Mouse (Mus musculus) frontal cortex, adult 2 months (tissue): ENCODE measurements around the gene Brd1. TPM values are rescaled to one million over a fixed set of nuclear protein-coding genes. Genes with fewer than 3 reads are reported as not detected.
"Not testable (repeated sequence)": the region's sequence is repeated elsewhere in the genome, so short reads cannot be mapped to it uniquely, and the experiment has no call there.

Source experiments
- DNase-seq, 2 experiments: peaks; one replicate each; pipeline ENCODE4 v3.0.0; 2022; ENCODE audit warnings: low spot score in 1 of 2; ENCODE audit errors: extremely low spot score in 1 of 2
- polyA plus RNA-seq: library from polyadenylated mRNA; depleted of rRNA; stranded (reverse); fragments of >200 nt; gene quantifications from 2 replicates; pipeline ENCODE4 v1.2.3, GENCODE M21; 2012

Brd1 gene
- polyA plus RNA-seq, 1 experiment: 23.5 TPM

DNA sequence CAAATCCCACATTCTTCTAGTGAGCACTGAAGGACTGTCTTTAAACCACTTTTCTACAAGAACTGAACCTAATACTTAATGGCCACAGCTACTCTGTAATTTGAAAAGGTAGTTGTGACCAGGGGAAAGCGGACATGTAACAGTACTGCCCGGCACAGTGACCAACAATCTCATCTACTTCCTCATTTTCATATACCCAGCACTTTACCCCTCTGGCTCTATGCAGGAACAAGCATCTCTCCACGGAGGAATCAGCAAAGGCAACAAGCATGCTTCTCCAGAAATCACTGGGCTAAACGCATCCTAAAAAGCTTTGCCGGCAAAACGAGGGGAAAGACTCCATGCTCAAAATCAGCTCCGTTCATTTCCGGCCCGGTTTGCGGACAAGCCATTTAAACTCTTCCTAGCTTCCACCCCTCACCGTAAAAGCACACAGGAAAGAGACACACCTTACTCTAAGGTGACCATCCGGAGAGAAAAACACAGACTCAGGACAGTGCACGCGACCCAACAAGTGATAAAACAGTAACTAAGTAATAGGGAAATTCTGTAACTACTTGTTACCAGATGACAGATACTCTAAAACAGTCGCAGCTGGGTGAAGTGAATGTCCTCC, 1.5 kb downstream of the Brd1 start:
- DNase-seq: no peak

DNA sequence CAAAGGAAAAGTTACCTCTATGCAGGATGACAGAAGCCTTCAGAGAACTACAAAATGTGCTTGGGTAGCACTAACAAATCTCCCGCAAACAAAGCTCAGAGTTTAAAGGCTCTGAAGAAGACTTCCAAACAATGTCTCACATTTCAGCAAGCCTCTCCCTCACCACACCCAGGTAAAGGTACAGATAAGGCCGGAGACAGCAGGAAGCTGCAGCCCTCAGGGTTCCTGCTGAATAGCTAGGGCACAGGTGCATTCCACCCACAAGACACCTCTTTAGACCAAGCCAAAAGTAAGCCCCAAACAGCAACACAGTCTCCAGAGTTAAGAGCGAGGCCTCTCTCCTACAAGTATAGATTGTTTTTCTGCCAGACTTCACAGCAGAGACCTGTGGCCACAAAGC, 3.3 kb downstream of the Brd1 start:
- no peak for DNase-seq

GRCm38 (mm10) chr15:88727204-88727603, 6.8 kb downstream of the Brd1 start:
- DNase-seq: no peak

DNA sequence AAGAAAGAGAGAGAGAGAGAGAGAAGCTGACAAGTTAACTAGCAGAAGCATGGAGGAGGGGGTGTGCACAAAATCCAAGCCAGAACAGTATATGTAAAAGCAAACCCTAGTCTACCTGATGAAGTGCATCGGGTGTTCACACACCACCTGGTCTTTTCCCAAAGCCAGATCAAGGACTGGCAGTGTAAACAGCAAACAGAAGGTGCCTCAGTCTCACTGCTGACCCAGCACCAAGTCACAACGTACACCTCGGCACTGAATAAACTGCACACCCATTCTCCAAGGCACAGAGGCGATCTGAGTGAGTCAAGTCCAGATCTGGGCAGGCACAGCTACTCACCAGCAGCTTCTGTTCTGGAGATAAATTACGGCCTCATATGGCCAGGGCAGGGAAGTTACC, 9.0 kb downstream of the Brd1 start:
- no peak for DNase-seq

DNA sequence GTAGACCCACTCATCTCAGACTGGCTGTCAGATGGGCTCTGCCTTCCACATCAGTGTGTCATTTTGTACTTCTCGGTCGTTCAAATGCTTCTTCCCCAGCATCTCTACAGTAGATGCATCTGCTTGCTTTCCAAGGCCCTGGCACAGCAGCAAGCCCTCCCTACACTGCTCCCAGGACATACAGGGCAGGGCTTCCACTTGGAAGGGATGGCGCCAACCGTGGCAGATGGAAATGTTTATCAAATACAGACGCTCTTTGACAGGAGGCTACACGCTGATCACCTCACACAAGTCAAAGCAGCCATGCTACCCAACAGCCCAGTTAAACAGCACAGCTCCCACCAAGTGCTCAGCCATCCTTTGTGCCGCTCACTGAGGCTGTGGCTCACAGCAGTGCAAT, 9.7 kb downstream of the Brd1 start:
- DNase-seq: no peak

GRCm38 (mm10) chr15:88723205-88723604, 10.8 kb downstream of the Brd1 start:
- no peak for DNase-seq

- DNase-seq: no peak
These were observed 16.8 kb downstream of the Brd1 start for GRCm38 (mm10) chr15:88717239-88717638.

- peak in 1 of 2 experiments; percentile 61 for DNase-seq
These were observed 17.7 kb downstream of the Brd1 start for GRCm38 (mm10) chr15:88716350-88716749.

- peak in 1 of 2 experiments; percentile 24 for DNase-seq
These were observed 19.9 kb downstream of the Brd1 start for GRCm38 (mm10) chr15:88714021-88714589.

- DNase-seq: no peak
These were observed 21.5 kb downstream of the Brd1 start for GRCm38 (mm10) chr15:88712501-88712900.

DNA sequence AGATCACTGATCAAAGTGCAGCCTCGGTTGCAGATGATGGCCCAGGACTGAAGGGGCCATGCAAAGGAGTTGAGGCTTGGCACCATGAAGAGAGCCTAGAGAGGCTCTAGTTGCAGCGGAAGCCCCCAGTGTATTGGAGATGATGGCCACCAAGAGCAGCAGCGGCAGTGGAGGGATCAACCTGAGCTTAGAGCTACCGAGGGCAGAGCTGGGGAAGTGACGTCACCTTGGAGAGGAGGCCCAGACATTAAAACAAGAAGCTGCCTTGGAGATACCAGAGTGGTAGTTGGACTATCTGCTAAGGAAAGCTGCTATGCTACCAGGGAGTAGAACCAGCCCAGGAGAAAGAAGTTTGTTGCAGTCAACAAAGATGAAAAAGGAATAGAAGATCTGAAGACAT, 24.2 kb downstream of the Brd1 start:
- no peak for DNase-seq

DNA sequence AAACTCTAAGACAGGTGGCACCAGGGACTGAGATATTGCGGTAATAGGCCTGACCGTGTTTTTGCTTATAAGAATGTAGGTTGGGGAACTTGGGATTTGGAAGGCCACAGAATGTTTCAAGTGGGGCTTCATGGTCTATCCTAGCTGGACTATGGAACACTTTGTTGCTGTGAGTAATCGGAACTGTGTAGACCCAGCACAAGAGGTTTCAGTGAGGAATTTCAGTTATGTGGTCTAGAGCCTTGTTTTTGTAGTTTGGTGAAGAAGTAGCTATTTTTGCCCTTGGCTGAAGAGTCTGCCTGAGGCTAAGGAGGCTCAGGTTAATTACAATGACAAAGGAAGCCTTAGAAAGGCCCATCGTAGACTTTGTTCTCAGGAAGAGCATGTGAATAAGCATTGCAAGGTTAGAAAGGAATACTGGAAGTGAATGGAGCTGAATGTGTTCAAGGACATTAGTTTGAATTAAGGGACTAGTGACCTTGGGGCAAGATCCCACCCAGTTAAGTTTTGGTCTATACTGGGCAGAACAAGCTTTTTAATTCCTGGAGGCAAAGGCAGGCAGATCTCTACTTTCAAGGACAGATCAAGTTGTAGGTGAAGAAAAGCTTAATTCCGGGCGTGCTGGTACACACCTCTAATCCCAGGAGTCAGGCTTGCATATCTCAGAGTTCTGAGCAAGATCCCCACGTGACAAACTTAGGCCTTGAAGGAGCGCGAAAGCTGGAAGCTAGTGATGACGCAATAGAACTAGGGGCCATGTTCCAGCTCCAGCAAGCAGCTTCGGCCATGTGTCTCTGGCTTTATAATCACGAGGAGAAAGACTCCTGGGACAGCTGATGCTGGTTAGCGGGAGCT, 25.1 kb downstream of the Brd1 start:
- DNase-seq: no peak

DNA sequence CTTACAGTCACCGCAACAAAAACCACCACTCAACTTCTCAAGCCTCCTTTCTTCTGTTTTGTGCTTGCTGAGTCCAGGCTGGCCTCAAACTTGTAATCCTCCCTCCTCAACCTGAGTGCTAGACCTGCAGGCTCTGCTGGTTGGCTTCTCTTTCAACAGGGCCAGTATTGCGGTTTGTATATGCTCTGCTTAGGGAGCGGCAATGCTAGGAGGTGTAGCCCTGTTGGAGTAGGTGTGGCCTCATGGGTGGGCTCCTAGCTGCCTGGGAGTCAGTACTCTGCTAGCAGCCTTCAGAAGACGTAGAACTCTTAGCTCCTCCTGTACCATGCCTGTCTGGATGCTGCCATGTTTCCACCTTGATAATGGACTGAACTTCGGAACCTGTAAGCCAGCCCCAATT, 25.8 kb downstream of the Brd1 start:
- DNase-seq: no peak

DNA sequence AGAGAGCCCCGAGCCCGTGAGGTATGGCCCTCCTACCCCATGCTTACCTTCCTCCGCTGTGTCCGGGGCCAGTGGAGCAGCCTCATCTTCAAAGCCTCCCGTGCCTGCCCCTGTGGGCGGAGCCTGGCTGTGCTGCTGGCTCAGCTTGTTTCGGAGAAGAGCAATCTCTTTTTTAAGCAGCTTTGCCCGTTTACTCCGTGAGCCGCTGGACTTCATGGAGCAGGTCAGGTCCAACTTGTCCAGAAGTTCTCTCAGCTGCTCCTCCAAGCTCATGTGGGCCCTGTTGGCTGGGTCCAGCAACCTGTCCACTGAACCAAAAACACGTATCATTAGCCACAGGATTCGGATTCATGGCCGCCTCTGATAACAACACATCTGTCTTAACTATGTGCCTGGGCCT, 27.0 kb downstream of the Brd1 start:
- DNase-seq: not testable (repeated sequence)

- no peak for DNase-seq
These were observed 27.7 kb downstream of the Brd1 start for GRCm38 (mm10) chr15:88706320-88706719.

GRCm38 (mm10) chr15:88704284-88704683, 29.7 kb downstream of the Brd1 start:
- DNase-seq: no peak

DNA sequence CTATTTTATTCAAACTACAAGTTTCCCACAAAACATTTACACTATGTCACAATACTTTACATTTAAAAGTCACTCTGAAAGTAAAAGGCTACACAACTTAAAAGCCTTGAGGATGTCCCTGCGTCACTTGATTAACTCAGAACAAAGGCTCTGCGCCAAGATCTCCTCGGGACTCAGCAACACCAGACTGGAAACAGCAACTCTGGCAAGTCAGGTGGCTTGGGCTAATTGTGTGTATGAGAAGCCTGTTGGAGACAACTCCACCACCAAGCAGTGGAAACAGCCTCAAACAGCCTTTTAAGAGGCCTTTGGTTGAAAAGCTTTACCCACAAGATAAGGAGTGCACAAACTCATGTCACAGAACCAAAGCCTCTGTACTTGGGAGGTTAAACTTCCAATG, 31.5 kb downstream of the Brd1 start:
- DNase-seq: no peak

DNA sequence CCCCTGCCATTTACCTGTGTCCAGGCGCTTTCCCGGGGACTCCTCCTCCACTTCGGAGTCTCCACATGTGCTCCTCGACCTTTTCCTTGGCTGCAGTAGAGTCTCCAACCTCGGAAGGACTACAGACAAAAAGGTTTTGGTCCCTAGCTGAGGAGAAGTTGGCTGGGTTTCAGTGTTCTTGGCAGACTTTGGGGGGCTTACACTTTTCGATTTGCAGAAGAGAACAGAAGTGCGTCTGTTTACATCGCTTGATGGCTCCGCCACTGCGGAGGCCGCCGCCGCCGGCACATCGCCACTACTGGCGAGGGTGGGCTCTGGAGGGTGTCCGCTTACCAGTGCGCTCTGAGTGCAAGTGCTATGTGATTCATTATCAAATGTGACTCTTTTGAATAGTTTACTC, 33.3 kb downstream of the Brd1 start:
- DNase-seq: peak in 1 of 2 experiments; percentile 45

- DNase-seq: no peak
These were observed 34.5 kb downstream of the Brd1 start for GRCm38 (mm10) chr15:88699508-88699907.

GRCm38 (mm10) chr15:88697586-88697985, 36.4 kb downstream of the Brd1 start:
- DNase-seq: no peak

GRCm38 (mm10) chr15:88696055-88696454, 38.0 kb downstream of the Brd1 start:
- DNase-seq: peak in 1 of 2 experiments; percentile 29

- peak in 1 of 2 experiments; percentile 28 for DNase-seq
These were observed 40.0 kb downstream of the Brd1 start for GRCm38 (mm10) chr15:88694033-88694432.
